Mouse (Mus musculus) layer of hippocampus, postnatal 14 days (tissue): ENCODE measurements around the gene Gprin2. TPM values are rescaled to one million over a fixed set of nuclear protein-coding genes. Genes with fewer than 3 reads are reported as not detected.

Experiments
- total RNA-seq, 2 experiments: library from RNA; stranded (reverse); gene quantifications; 2 replicates each; pipeline ENCODE4 v1.2.3; 2021

The Gprin2 gene
- total RNA-seq, 2 experiments from 2014 or later = 2.7 to 7.0 TPM

Other genes with a start within 250 kb of the Gprin2 start
- gene Rbp3, start 247.7 kb downstream of the Gprin2 start, total RNA-seq = under 1 TPM; 0.09 to 0.10 TPM
- 10 to 100 TPM in 1 of 2 experiments, 1 to 10 TPM in 1; 9.7 to 10.6 TPM for gene Zfp488, start 222.9 kb downstream of the Gprin2 start, total RNA-seq
- not detected for gene Gm30083, start 186.5 kb downstream of the Gprin2 start, total RNA-seq
- gene Gm5460, start 184.9 kb downstream of the Gprin2 start, total RNA-seq = not detected
- not detected for gene Antxrl, start 148.9 kb downstream of the Gprin2 start, total RNA-seq
- under 1 TPM; 0.41 to 0.58 TPM for gene Anxa8, start 115.7 kb downstream of the Gprin2 start, total RNA-seq
- gene A630023A22Rik, start 98.9 kb downstream of the Gprin2 start, total RNA-seq = not detected
- gene Npy4r, start 49.2 kb downstream of the Gprin2 start, total RNA-seq = under 1 TPM in 1 of 2 experiments, not detected in 1; 0.10 TPM
- 1 to 10 TPM; 1.1 to 1.7 TPM for gene Syt15, start 17.9 kb upstream of the Gprin2 start, total RNA-seq
- 10 to 100 TPM in 1 of 2 experiments, 1 to 10 TPM in 1; 9.7 to 14.5 TPM for gene Shld2, start 108.8 kb upstream of the Gprin2 start, total RNA-seq
- gene Glud1, start 109.1 kb upstream of the Gprin2 start, total RNA-seq = 100 to 1,000 TPM; 364 to 392 TPM
- not detected for gene Fam25c, start 153.8 kb upstream of the Gprin2 start, total RNA-seq
- 1 to 10 TPM; 2.1 to 4.4 TPM for gene Sncg, start 173.1 kb upstream of the Gprin2 start, total RNA-seq
- gene Mmrn2, start 173.8 kb upstream of the Gprin2 start, total RNA-seq = 1 to 10 TPM; 2.7 to 5.2 TPM